Mouse (Mus musculus) megakaryocyte, embryonic 14.5 days (primary cell): ENCODE data around the gene Rps11. TPM values are rescaled to one million over a fixed set of nuclear protein-coding genes. Genes with fewer than 3 reads are reported as not detected.
A peak's percentile ranks its signal among the peaks of the same experiment; 100 is the strongest.
"Not testable (repeated sequence)": the region's sequence is repeated elsewhere in the genome, so short reads cannot be mapped to it uniquely, and the experiment has no call there.

ENCODE experiments used
- H3K27me3 ChIP-seq: replicated peaks from 2 replicates; pipeline ENCODE3; 2012; ENCODE audit warnings: inconsistent platforms
- H3K36me3 ChIP-seq: replicated peaks from 2 replicates; pipeline ENCODE3; 2012; ENCODE audit warnings: low read length, inconsistent platforms, mixed read lengths
- H3K4me1 ChIP-seq: 2 replicates; pipeline ENCODE4 v1.6.1; 2012; ENCODE audit warnings: inconsistent platforms
- H3K4me3 ChIP-seq: replicated peaks from 2 replicates; pipeline ENCODE3; 2012; ENCODE audit warnings: moderate library complexity, mild to moderate bottlenecking, inconsistent platforms
- H3K9me3 ChIP-seq: 2 replicates; pipeline ENCODE4 v1.6.1; 2012; ENCODE audit warnings: inconsistent platforms
- FLI1 ChIP-seq: IDR thresholded peaks from 2 replicates; pipeline ENCODE4 v1.6.1; 2012; ENCODE audit warnings: low read length, inconsistent platforms, mixed read lengths
- GATA1 ChIP-seq: IDR thresholded peaks from 3 replicates; pipeline ENCODE4 v1.6.1; 2012; ENCODE audit warnings: mixed read lengths, low read length, inconsistent platforms, borderline replicate concordance
- polyA plus RNA-seq: library from polyadenylated mRNA; stranded (reverse); fragments of >175 nt; gene quantifications from 2 replicates; pipeline ENCODE4 v1.2.3, GENCODE M21; 2012; ENCODE audit warnings: low replicate concordance; ENCODE audit not compliant: insufficient read depth

Rps11 gene
- polyA plus RNA-seq, result 39.7 and 217 TPM in 2 replicates

GRCm38 (mm10) chr7:45124224-45125143 is at the start of gene Rps11:
TSS of gene Rps11 (minus strand) at chr7:45124439.
- TF ChIP-seq GATA1 (0 out of 3 replicates have a peak, but pooled peaks have one; percentile 27), FLI1 (peak; percentile 95)
- H3K4me3 ChIP-seq, result peak within 1 kb of the TSS; percentile 99
- H3K27me3 ChIP-seq, result no peaks in the 10 kb centered on the region
- peaks cover 69% of the 10 kb centered on the region for H3K36me3 ChIP-seq
- no peaks in the 10 kb centered on the region for H3K9me3 ChIP-seq
- H3K4me1 ChIP-seq, result peaks cover 78% of the 10 kb centered on the region

- peaks cover 92% of the 10 kb centered on the region for H3K27me3 ChIP-seq
- not testable (repeated sequence) for H3K4me3 ChIP-seq, H3K36me3 ChIP-seq
- H3K4me1 ChIP-seq, result peaks cover 30% of the 10 kb centered on the region
- peaks cover 41% of the 10 kb centered on the region for H3K9me3 ChIP-seq
These were observed 49.5 kb upstream of the Rps11 start for GRCm38 (mm10) chr7:45173772-45174171.

GRCm38 (mm10) chr7:45172974-45173373 is 48.7 kb upstream of the Rps11 start:
- TF ChIP-seq GATA1 (no peak), FLI1 (no peak)
- Histone ChIP-seq H3K9me3 (peaks cover 48% of the 10 kb centered on the region), H3K4me3 (peak overlapping the region; percentile 14), H3K36me3 (peaks cover 4% of the 10 kb centered on the region), H3K27me3 (peaks cover 92% of the 10 kb centered on the region), H3K4me1 (peaks cover 36% of the 10 kb centered on the region)

- H3K4me3 ChIP-seq, result no peak overlapping the region
- peaks cover 55% of the 10 kb centered on the region for H3K9me3 ChIP-seq
- H3K4me1 ChIP-seq, result peaks cover 24% of the 10 kb centered on the region
- H3K36me3 ChIP-seq, result peaks cover 4% of the 10 kb centered on the region
- TF ChIP-seq FLI1 (no peak), GATA1 (no peak)
- peaks cover 91% of the 10 kb centered on the region for H3K27me3 ChIP-seq
These were observed 45.3 kb upstream of the Rps11 start for GRCm38 (mm10) chr7:45169495-45169894.

GRCm38 (mm10) chr7:45168656-45169055 is 44.4 kb upstream of the Rps11 start:
- Histone ChIP-seq H3K4me3 (peak overlapping the region; percentile 62), H3K9me3 (peaks cover 55% of the 10 kb centered on the region), H3K4me1 (peaks cover 28% of the 10 kb centered on the region), H3K27me3 (peaks cover 95% of the 10 kb centered on the region), H3K36me3 (peaks cover 4% of the 10 kb centered on the region)
- TF ChIP-seq FLI1 (no peak), GATA1 (no peak)

GRCm38 (mm10) chr7:45167761-45168445 is 43.7 kb upstream of the Rps11 start:
- peaks cover 54% of the 10 kb centered on the region for H3K9me3 ChIP-seq
- TF ChIP-seq FLI1 (no peak), GATA1 (no peak)
- H3K36me3 ChIP-seq, result peaks cover 4% of the 10 kb centered on the region
- H3K27me3 ChIP-seq, result peaks cover 98% of the 10 kb centered on the region
- H3K4me3 ChIP-seq, result no peak overlapping the region
- H3K4me1 ChIP-seq, result peaks cover 32% of the 10 kb centered on the region

- peaks cover 4% of the 10 kb centered on the region for H3K36me3 ChIP-seq
- TF ChIP-seq FLI1 (no peak), GATA1 (no peak)
- H3K4me3 ChIP-seq, result no peak overlapping the region
- H3K4me1 ChIP-seq, result peaks cover 41% of the 10 kb centered on the region
- peaks cover 95% of the 10 kb centered on the region for H3K27me3 ChIP-seq
- peaks cover 44% of the 10 kb centered on the region for H3K9me3 ChIP-seq
These were observed 42.7 kb upstream of the Rps11 start for GRCm38 (mm10) chr7:45166950-45167401.

GRCm38 (mm10) chr7:45165701-45166100 is 41.5 kb upstream of the Rps11 start:
- no peak for TF ChIP-seq FLI1
- TF ChIP-seq GATA1, result no peak

GRCm38 (mm10) chr7:45164833-45165232 is 40.6 kb upstream of the Rps11 start:
- Histone ChIP-seq H3K4me3 (peak overlapping the region; percentile 44), H3K36me3 (peaks cover 17% of the 10 kb centered on the region), H3K4me1 (peaks cover 46% of the 10 kb centered on the region), H3K27me3 (peaks cover 74% of the 10 kb centered on the region), H3K9me3 (peaks cover 25% of the 10 kb centered on the region)
- TF ChIP-seq FLI1 (no peak), GATA1 (no peak)

More at GRCm38 (mm10) chr7:45165701-45166100, 41.5 kb upstream of the Rps11 start:
- H3K4me1 ChIP-seq, result peaks cover 46% of the 10 kb centered on the region
- peaks cover 83% of the 10 kb centered on the region for H3K27me3 ChIP-seq
- peaks cover 34% of the 10 kb centered on the region for H3K9me3 ChIP-seq
- H3K4me3 ChIP-seq, result no peak overlapping the region
- H3K36me3 ChIP-seq, result peaks cover 8% of the 10 kb centered on the region
